Mouse (Mus musculus): Measurements from ENCODE around the gene Zdhhc16. TPM values are rescaled to one million over a fixed set of nuclear protein-coding genes. Genes with fewer than 3 reads are reported as not detected.

Zdhhc16 gene
- polyA plus RNA-seq, 1 experiment from 2014 or later: 47.8 TPM

DNA sequence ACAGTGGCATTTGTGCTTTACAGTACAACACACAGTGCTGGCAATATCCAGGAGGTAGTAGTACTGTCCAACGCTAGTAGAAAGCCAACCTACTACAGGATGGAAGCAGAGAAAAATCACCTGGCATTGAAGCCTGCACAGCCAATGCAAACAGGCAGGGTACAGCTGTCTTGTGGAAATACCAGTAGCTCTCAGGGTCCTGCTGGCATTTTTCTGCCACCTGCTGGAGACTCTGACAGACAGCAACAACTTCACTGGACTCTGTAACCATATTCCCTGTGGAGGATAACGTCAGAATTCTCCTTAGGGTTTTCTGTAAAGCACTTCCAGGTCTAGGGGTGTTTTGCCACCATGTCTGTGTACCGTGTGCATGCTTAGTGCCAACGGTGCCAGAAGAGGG lies 19.0 kb downstream of the Zdhhc16 start:
- no peak for ATAC-seq (ENCODE audit: insufficient number of reproducible peaks, insufficient read depth, low FRiP score, low read depth)
- Histone ChIP-seq H3K4me1 (ENCODE audit: control insufficient read depth in 2 of 2, insufficient read depth in 2 of 2, low read length in 2 of 2) (no peaks in the 10 kb centered on the region), H3K36me3 (ENCODE audit: control insufficient read depth, insufficient read depth, low read length) (peaks cover 100% of the 10 kb centered on the region), H3K27ac (replicated peaks in 1 of 2; ENCODE audit: control insufficient read depth in 1 of 2, insufficient read depth in 1 of 2, low read depth in 2 of 2, low read length in 2 of 2) (no peak overlapping the region), H3K4me3 (ENCODE audit: control insufficient read depth in 1 of 2, insufficient read depth in 1 of 2, low read depth in 1 of 2, low read length in 2 of 2) (no peak overlapping the region), H3K9me3 (ENCODE audit: control insufficient read depth, low read length) (no peaks in the 10 kb centered on the region), H3K27me3 (ENCODE audit: control insufficient read depth, insufficient read depth, low read length) (no peaks in the 10 kb centered on the region), H3K9ac (ENCODE audit: low read length) (no peak overlapping the region), H3K4me2 (ENCODE audit: low read length) (no peak overlapping the region)
- 69% methylated on average over 4 of the region's 4 CpGs for WGBS

DNA sequence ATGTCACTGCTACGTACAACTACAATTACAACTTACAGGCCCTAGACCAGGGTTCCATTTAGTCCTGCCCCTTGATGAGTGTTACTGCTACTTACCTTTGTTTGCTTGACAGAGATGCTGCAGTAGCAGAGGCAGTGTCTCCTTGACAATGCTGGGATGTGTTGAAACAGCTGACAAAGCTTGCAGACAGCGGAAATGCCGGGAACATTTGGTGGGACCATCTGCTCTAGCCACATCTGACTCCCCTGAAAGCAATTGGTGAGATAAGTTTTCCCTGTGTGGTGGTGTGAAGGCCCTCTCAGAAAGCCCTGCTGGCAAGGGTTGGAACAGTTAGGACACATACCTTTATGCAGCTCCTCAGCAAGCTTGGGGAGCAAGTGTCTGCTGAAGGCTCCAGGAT lies 20.3 kb downstream of the Zdhhc16 start:
- no peak overlapping the region for H3K4me2 ChIP-seq (ENCODE audit: low read length)
- no peaks in the 10 kb centered on the region for H3K27me3 ChIP-seq (ENCODE audit: control insufficient read depth, insufficient read depth, low read length)
- WGBS: 92% methylated on average over 3 of the region's 3 CpGs
- H3K4me1 ChIP-seq (ENCODE audit: control insufficient read depth in 2 of 2, insufficient read depth in 2 of 2, low read length in 2 of 2): no peaks in the 10 kb centered on the region
- H3K9ac ChIP-seq (ENCODE audit: low read length): no peak overlapping the region
- no peak overlapping the region for H3K4me3 ChIP-seq (ENCODE audit: control insufficient read depth in 1 of 2, insufficient read depth in 1 of 2, low read depth in 1 of 2, low read length in 2 of 2)
- H3K27ac ChIP-seq (replicated peaks in 1 of 2; ENCODE audit: control insufficient read depth in 1 of 2, insufficient read depth in 1 of 2, low read depth in 2 of 2, low read length in 2 of 2): no peak overlapping the region
- no peaks in the 10 kb centered on the region for H3K9me3 ChIP-seq (ENCODE audit: control insufficient read depth, low read length)
- ATAC-seq (ENCODE audit: insufficient number of reproducible peaks, insufficient read depth, low FRiP score, low read depth): no peak
- H3K36me3 ChIP-seq (ENCODE audit: control insufficient read depth, insufficient read depth, low read length): peaks cover 100% of the 10 kb centered on the region

DNA sequence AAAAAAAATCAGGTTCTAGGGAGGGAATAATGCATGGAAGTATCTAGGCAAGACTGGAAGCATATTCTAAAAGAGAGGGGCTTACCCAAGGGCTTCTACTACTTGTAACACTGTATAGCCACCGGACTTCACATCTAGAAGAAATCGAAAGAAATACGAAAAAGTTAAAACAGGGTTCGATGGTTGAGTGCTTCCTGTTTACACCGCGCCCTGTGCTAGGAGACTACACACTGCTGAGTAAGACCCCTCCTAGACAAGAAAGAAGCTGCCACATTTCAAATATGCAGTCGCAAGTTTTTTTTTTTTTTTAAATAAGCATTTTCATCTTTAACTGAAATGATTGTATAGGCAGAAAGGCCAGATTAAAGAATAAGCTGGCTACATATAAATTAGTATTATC lies 36.3 kb downstream of the Zdhhc16 start:
- H3K4me3 ChIP-seq (ENCODE audit: control insufficient read depth in 1 of 2, insufficient read depth in 1 of 2, low read depth in 1 of 2, low read length in 2 of 2): no peak overlapping the region
- H3K36me3 ChIP-seq (ENCODE audit: control insufficient read depth, insufficient read depth, low read length): peaks cover 47% of the 10 kb centered on the region
- no peak overlapping the region for H3K27ac ChIP-seq (replicated peaks in 1 of 2; ENCODE audit: control insufficient read depth in 1 of 2, insufficient read depth in 1 of 2, low read depth in 2 of 2, low read length in 2 of 2)
- ATAC-seq (ENCODE audit: insufficient number of reproducible peaks, insufficient read depth, low FRiP score, low read depth): no peak
- 0 out of 4 replicates have a peak, but pooled peaks cover 0 to 3% of the 10 kb centered on the region in 2 experiments for H3K4me1 ChIP-seq (ENCODE audit: control insufficient read depth in 2 of 2, insufficient read depth in 2 of 2, low read length in 2 of 2)
- H3K4me2 ChIP-seq (ENCODE audit: low read length): no peak overlapping the region
- no peaks in the 10 kb centered on the region for H3K27me3 ChIP-seq (ENCODE audit: control insufficient read depth, insufficient read depth, low read length)
- 93% methylated on average over 7 of the region's 7 CpGs for WGBS
- no peak overlapping the region for H3K9ac ChIP-seq (ENCODE audit: low read length)
- H3K9me3 ChIP-seq (ENCODE audit: control insufficient read depth, low read length): no peaks in the 10 kb centered on the region

DNA sequence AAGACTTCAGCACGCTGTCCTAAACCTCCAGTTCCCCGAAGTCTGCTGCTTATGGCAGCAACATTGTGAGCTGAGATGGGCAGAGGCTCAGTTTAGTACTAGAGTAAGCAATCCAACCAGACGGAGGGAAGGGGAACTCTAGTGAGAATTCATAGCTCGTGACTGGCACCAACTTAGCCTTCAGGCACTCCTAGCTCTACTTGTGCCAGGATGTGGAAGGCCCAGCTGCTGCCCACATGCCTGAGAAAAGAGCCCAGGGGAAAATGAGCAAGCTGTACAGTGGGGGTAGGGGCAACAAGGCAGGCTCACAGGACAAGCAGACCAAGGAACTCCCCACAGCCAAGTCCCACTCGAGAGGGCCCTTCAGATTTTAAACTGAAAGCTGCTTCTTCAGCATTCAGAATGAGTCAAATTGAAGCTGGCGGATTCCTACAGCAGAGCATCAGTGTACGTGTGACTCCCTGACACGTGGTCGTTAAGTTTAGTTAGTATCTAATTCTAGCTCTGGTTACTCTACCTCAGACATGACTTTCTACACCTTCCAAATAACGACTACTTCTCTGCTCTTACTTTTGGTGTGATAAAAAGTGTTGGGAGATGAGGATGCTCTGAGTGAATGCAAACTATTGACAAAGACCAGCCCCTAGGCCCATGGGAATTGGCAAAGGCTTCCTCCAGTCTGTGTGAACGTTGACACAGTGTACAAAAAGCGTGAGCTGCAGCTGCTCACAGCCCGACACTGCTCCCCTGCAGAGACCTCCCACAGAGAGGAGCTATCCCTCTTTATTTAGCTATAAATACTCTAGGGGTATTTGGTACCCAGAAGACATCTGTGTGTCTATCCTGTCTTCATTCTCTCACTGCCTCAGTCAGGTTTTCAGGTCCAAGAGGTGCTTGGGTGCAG lies 40.9 kb downstream of the Zdhhc16 start:
- Histone ChIP-seq H3K4me2 (ENCODE audit: low read length) (no peak overlapping the region), H3K36me3 (ENCODE audit: control insufficient read depth, insufficient read depth, low read length) (peaks cover 3% of the 10 kb centered on the region), H3K9me3 (ENCODE audit: control insufficient read depth, low read length) (no peaks in the 10 kb centered on the region), H3K27me3 (ENCODE audit: control insufficient read depth, insufficient read depth, low read length) (no peaks in the 10 kb centered on the region), H3K4me3 (ENCODE audit: control insufficient read depth in 1 of 2, insufficient read depth in 1 of 2, low read depth in 1 of 2, low read length in 2 of 2) (no peak overlapping the region), H3K9ac (ENCODE audit: low read length) (no peak overlapping the region), H3K4me1 (ENCODE audit: control insufficient read depth in 2 of 2, insufficient read depth in 2 of 2, low read length in 2 of 2) (peaks cover 0 to 7% of the 10 kb centered on the region in 2 experiments; a peak in 1 of 4 replicates), H3K27ac (replicated peaks in 1 of 2; ENCODE audit: control insufficient read depth in 1 of 2, insufficient read depth in 1 of 2, low read depth in 2 of 2, low read length in 2 of 2) (no peak overlapping the region)
- ATAC-seq (ENCODE audit: insufficient number of reproducible peaks, insufficient read depth, low FRiP score, low read depth): no peak
- 62% methylated on average over 13 of the region's 13 CpGs for WGBS

DNA sequence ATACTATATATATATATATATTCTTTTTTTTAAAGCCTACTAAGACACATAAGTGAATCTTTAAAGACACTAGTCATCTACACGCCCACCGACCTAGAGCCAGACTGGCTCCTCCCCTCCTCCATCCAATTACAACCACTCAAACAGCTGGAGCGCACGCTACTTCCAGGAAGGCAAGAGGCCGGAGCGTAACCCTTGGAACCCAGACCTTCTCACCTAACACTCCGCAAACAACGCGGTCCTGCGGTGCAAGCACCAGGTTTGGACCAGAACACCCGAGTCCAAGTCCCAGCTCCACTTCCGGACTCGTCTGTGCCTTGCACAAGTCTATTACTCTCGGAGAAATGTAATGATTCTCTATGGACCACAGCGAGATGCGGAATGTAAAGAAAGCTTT lies 47.1 kb downstream of the Zdhhc16 start:
- no peaks in the 10 kb centered on the region for H3K27me3 ChIP-seq (ENCODE audit: control insufficient read depth, insufficient read depth, low read length)
- H3K36me3 ChIP-seq (ENCODE audit: control insufficient read depth, insufficient read depth, low read length): no peaks in the 10 kb centered on the region; the same call in 1 of the 2 replicates
- peak overlapping the region; percentile 82 to 86 for H3K4me3 ChIP-seq (ENCODE audit: control insufficient read depth in 1 of 2, insufficient read depth in 1 of 2, low read depth in 1 of 2, low read length in 2 of 2)
- H3K4me2 ChIP-seq (ENCODE audit: low read length): peak overlapping the region; percentile 68
- H3K9ac ChIP-seq (ENCODE audit: low read length): peak overlapping the region; percentile 75
- no peaks in the 10 kb centered on the region for H3K9me3 ChIP-seq (ENCODE audit: control insufficient read depth, low read length)
- H3K4me1 ChIP-seq (ENCODE audit: control insufficient read depth in 2 of 2, insufficient read depth in 2 of 2, low read length in 2 of 2): peaks cover 5 to 26% of the 10 kb centered on the region in 2 experiments
- WGBS: under 1% methylated on average over 16 of the region's 16 CpGs
- peak overlapping the region; percentile 83 to 94 for H3K27ac ChIP-seq (replicated peaks in 1 of 2; ENCODE audit: control insufficient read depth in 1 of 2, insufficient read depth in 1 of 2, low read depth in 2 of 2, low read length in 2 of 2)
- no peak for ATAC-seq (ENCODE audit: insufficient number of reproducible peaks, insufficient read depth, low FRiP score, low read depth)

DNA sequence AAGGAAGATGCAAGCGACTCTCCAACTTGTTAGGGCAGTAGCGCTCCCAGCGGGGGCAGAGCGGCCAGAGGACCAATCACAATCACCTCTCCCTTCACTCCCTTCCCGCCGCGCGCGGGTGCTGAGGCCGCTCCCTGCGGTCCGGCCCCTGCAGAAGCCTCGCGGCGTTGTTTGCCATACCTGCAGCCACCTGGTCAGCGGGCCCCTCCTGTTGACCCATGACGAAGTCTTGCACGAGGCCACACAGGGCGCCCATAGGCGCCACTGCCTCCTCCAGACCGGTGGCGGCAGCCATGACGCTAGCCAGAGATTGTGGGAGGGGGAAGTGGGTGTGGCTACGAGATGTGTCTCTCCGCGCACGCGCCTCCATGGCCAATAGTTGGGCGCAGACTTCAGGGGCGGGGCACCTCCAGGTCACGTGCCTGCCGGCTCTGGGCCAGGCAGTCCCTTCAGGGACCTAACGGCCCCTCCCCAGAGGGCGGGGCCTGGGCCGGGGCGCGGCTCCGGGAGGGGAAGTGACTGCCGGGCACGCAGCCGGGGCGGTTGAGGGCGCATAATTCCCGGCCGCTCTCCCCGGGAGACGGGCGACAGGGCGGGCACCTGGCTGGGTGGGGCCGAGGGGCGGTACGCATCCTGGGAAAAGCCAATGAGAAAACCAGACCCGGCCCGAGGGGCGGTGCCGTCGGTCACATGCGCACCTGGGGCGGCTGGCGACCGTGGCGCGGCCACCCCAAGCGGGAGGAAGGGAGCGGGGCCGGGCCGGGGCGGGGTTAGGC lies 47.7 kb downstream of the Zdhhc16 start, which contains the start of gene Mms19:
TSS of gene Mms19 (minus strand) at position 339 of the 776 bp plus-strand sequence.
- no peaks in the 10 kb centered on the region; the same call in 1 of the 2 replicates for H3K36me3 ChIP-seq (ENCODE audit: control insufficient read depth, insufficient read depth, low read length)
- peak within 1 kb of the TSS; percentile 89 for H3K9ac ChIP-seq (ENCODE audit: low read length)
- H3K4me3 ChIP-seq (ENCODE audit: control insufficient read depth in 1 of 2, insufficient read depth in 1 of 2, low read depth in 1 of 2, low read length in 2 of 2): peak within 1 kb of the TSS; percentile 82 to 86
- peak within 1 kb of the TSS; percentile 93 to 94 for H3K27ac ChIP-seq (replicated peaks in 1 of 2; ENCODE audit: control insufficient read depth in 1 of 2, insufficient read depth in 1 of 2, low read depth in 2 of 2, low read length in 2 of 2)
- H3K4me2 ChIP-seq (ENCODE audit: low read length): peak within 1 kb of the TSS; percentile 94
- H3K27me3 ChIP-seq (ENCODE audit: control insufficient read depth, insufficient read depth, low read length): no peaks in the 10 kb centered on the region
- peak; percentile 96 for ATAC-seq (ENCODE audit: insufficient number of reproducible peaks, insufficient read depth, low FRiP score, low read depth)
- peaks cover 5 to 26% of the 10 kb centered on the region in 2 experiments for H3K4me1 ChIP-seq (ENCODE audit: control insufficient read depth in 2 of 2, insufficient read depth in 2 of 2, low read length in 2 of 2)
- H3K9me3 ChIP-seq (ENCODE audit: control insufficient read depth, low read length): no peaks in the 10 kb centered on the region
- under 1% methylated on average over 53 of the region's 68 CpGs for WGBS

DNA sequence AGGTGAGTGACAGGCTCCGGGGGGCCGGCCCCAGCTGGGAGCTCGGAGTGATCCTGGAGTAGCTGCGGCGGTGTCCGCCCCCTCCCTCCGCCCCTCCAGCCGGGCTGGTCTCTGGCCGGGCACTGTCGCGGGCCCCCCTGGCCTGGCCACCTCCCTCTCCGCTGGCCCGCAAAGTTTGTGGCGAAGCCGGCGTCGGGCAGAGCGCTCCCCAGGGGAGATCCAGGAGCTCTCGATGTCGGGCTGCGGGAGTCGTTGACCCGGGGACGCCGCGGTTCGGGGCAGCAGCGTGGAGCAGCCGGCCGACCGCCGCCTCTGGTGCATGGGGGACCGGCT lies 48.3 kb downstream of the Zdhhc16 start, which contains the start of gene Ubtd1:
TSS of gene Ubtd1 (plus strand) at position 169 of the 333 bp plus-strand sequence.
- under 1% methylated on average over 26 of the region's 33 CpGs for WGBS

More for the DNA sequence above, 48.3 kb downstream of the Zdhhc16 start, which contains the start of gene Ubtd1:
- H3K4me2 ChIP-seq (ENCODE audit: low read length): peak within 1 kb of the TSS; percentile 94
- H3K27me3 ChIP-seq (ENCODE audit: control insufficient read depth, insufficient read depth, low read length): no peaks in the 10 kb centered on the region
- H3K9me3 ChIP-seq (ENCODE audit: control insufficient read depth, low read length): no peaks in the 10 kb centered on the region
- peak within 1 kb of the TSS; percentile 93 to 94 for H3K27ac ChIP-seq (replicated peaks in 1 of 2; ENCODE audit: control insufficient read depth in 1 of 2, insufficient read depth in 1 of 2, low read depth in 2 of 2, low read length in 2 of 2)
- peak within 1 kb of the TSS; percentile 82 to 86 for H3K4me3 ChIP-seq (ENCODE audit: control insufficient read depth in 1 of 2, insufficient read depth in 1 of 2, low read depth in 1 of 2, low read length in 2 of 2)
- peaks cover 5 to 26% of the 10 kb centered on the region in 2 experiments for H3K4me1 ChIP-seq (ENCODE audit: control insufficient read depth in 2 of 2, insufficient read depth in 2 of 2, low read length in 2 of 2)
- H3K9ac ChIP-seq (ENCODE audit: low read length): peak within 1 kb of the TSS; percentile 89
- ATAC-seq (ENCODE audit: insufficient number of reproducible peaks, insufficient read depth, low FRiP score, low read depth): no peak; the same call in 1 of the 2 replicates
- no peaks in the 10 kb centered on the region; the same call in 1 of the 2 replicates for H3K36me3 ChIP-seq (ENCODE audit: control insufficient read depth, insufficient read depth, low read length)
